Mouse (Mus musculus): Measurements from ENCODE around the gene BC052040. TPM values are rescaled to one million over a fixed set of nuclear protein-coding genes. Genes with fewer than 3 reads are reported as not detected.

The BC052040 gene
- polyA plus RNA-seq, 1 experiment from 2014 or later = 14.8 TPM

GRCm38 (mm10) chr2:115733017-115733692 is 151.6 kb downstream of the BC052040 start:
- 72% methylated on average over 8 of the region's 8 CpGs for WGBS
- Histone ChIP-seq H3K27me3 (replicated peaks; ENCODE audit: control insufficient read depth, insufficient read depth, low read length) (no peaks in the 10 kb centered on the region), H3K4me1 (ENCODE audit: control insufficient read depth, insufficient read depth, low read length) (no peaks in the 10 kb centered on the region), H3K9me3 (ENCODE audit: control insufficient read depth, low read length) (no peaks in the 10 kb centered on the region), H3K27ac (ENCODE audit: low read length) (no peak overlapping the region), H3K4me2 (ENCODE audit: low read depth, low read length) (no peak overlapping the region), H3K9ac (ENCODE audit: low read depth, low read length) (no peak overlapping the region), H3K36me3 (ENCODE audit: control insufficient read depth, insufficient read depth, low read length) (no peaks in the 10 kb centered on the region), H3K4me3 (ENCODE audit: low read length) (no peak overlapping the region)
- ATAC-seq = no peak

DNA sequence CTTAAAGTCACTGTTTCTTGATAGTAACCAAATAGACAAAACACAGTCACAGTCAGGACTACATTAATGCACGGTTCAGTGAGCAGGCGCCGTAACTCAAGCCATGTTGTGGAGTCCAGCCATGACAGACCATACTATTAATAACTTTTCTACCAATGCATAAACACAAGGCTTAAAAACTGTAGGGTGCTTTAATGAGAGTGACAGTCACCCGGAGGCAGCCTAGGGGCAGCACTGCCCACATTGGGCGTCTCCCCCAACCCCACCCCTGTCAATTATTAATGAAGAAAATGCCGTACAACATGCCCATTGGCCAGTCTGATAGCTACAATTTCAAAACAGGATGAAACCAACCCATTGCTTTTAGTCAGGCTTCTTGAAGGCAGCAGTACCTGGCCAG is 153.3 kb downstream of the BC052040 start:
- no peak overlapping the region for H3K27ac ChIP-seq (ENCODE audit: low read length)
- H3K27me3 ChIP-seq (replicated peaks; ENCODE audit: control insufficient read depth, insufficient read depth, low read length) = no peaks in the 10 kb centered on the region
- no peak overlapping the region for H3K9ac ChIP-seq (ENCODE audit: low read depth, low read length)
- H3K4me3 ChIP-seq (ENCODE audit: low read length) = no peak overlapping the region
- H3K9me3 ChIP-seq (ENCODE audit: control insufficient read depth, low read length) = no peaks in the 10 kb centered on the region
- WGBS = 89% methylated on average over 6 of the region's 6 CpGs
- no peaks in the 10 kb centered on the region for H3K36me3 ChIP-seq (ENCODE audit: control insufficient read depth, insufficient read depth, low read length)
- no peak for ATAC-seq
- no peak overlapping the region for H3K4me2 ChIP-seq (ENCODE audit: low read depth, low read length)
- no peaks in the 10 kb centered on the region for H3K4me1 ChIP-seq (ENCODE audit: control insufficient read depth, insufficient read depth, low read length)

DNA sequence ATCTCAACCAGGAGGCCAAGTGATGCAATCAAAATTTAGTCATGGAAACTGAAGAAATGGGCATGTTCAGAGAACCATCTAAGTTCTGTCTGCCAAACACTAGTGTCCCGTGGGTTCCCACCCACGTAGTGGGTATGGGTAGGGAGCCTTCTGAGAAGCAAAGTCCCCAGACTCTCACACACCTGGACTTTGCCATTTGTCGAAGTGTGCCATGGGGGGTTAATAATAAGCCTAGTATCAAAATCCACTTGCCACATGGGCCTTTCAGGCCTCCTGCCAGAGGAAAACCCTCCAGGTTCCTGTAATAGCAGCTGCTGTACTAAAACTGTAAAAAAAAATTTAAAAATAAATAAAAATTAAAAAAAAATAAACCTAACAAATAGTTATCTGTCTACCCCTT is 154.9 kb downstream of the BC052040 start:
- Histone ChIP-seq H3K36me3 (ENCODE audit: control insufficient read depth, insufficient read depth, low read length) (no peaks in the 10 kb centered on the region), H3K4me3 (ENCODE audit: low read length) (no peak overlapping the region), H3K9ac (ENCODE audit: low read depth, low read length) (no peak overlapping the region), H3K27me3 (replicated peaks; ENCODE audit: control insufficient read depth, insufficient read depth, low read length) (no peaks in the 10 kb centered on the region), H3K4me1 (ENCODE audit: control insufficient read depth, insufficient read depth, low read length) (no peaks in the 10 kb centered on the region), H3K4me2 (ENCODE audit: low read depth, low read length) (no peak overlapping the region), H3K27ac (ENCODE audit: low read length) (no peak overlapping the region), H3K9me3 (ENCODE audit: control insufficient read depth, low read length) (no peaks in the 10 kb centered on the region)
- no peak for ATAC-seq
- 85% methylated on average over 3 of the region's 3 CpGs for WGBS

- no peaks in the 10 kb centered on the region for H3K36me3 ChIP-seq (ENCODE audit: control insufficient read depth, insufficient read depth, low read length)
- 85% methylated on average over 2 of the region's 2 CpGs for WGBS
- no peaks in the 10 kb centered on the region for H3K27me3 ChIP-seq (replicated peaks; ENCODE audit: control insufficient read depth, insufficient read depth, low read length)
- no peak overlapping the region for H3K27ac ChIP-seq (ENCODE audit: low read length)
- no peak overlapping the region for H3K4me2 ChIP-seq (ENCODE audit: low read depth, low read length)
- ATAC-seq = no peak
- no peak overlapping the region for H3K9ac ChIP-seq (ENCODE audit: low read depth, low read length)
- no peak overlapping the region for H3K4me3 ChIP-seq (ENCODE audit: low read length)
- H3K9me3 ChIP-seq (ENCODE audit: control insufficient read depth, low read length) = no peaks in the 10 kb centered on the region
- H3K4me1 ChIP-seq (ENCODE audit: control insufficient read depth, insufficient read depth, low read length) = no peaks in the 10 kb centered on the region
Measured at GRCm38 (mm10) chr2:115737966-115738365, 156.4 kb downstream of the BC052040 start.

DNA sequence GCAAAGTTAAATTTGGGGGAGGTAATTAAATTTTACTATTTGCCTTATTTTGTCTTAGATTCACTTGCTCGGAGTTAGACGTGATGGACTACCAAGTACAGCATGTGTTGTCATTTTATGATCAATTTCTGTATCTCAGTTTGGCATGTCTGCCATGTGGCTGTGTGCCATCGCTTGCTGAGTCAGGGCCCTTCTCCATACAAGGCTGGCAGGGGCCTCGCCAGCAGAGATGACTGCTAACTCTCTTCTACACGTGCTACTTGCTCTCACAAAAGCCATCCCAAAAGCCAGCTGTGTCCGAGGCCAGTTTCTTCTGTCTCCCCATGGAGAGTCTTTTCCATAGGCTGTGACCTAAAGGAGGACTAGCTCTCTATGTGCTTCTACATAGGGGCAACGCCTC is 160.5 kb downstream of the BC052040 start:
- Histone ChIP-seq H3K36me3 (ENCODE audit: control insufficient read depth, insufficient read depth, low read length) (no peaks in the 10 kb centered on the region), H3K27ac (ENCODE audit: low read length) (no peak overlapping the region), H3K4me2 (ENCODE audit: low read depth, low read length) (no peak overlapping the region), H3K9me3 (ENCODE audit: control insufficient read depth, low read length) (no peaks in the 10 kb centered on the region), H3K4me3 (ENCODE audit: low read length) (no peak overlapping the region), H3K4me1 (ENCODE audit: control insufficient read depth, insufficient read depth, low read length) (no peaks in the 10 kb centered on the region), H3K9ac (ENCODE audit: low read depth, low read length) (no peak overlapping the region), H3K27me3 (replicated peaks; ENCODE audit: control insufficient read depth, insufficient read depth, low read length) (no peaks in the 10 kb centered on the region)
- WGBS = 76% methylated on average over 7 of the region's 7 CpGs
- no peak for ATAC-seq

- Histone ChIP-seq H3K9me3 (ENCODE audit: control insufficient read depth, low read length) (no peaks in the 10 kb centered on the region), H3K27ac (ENCODE audit: low read length) (no peak overlapping the region), H3K36me3 (ENCODE audit: control insufficient read depth, insufficient read depth, low read length) (no peaks in the 10 kb centered on the region), H3K4me2 (ENCODE audit: low read depth, low read length) (no peak overlapping the region), H3K27me3 (replicated peaks; ENCODE audit: control insufficient read depth, insufficient read depth, low read length) (no peaks in the 10 kb centered on the region), H3K4me1 (ENCODE audit: control insufficient read depth, insufficient read depth, low read length) (no peaks in the 10 kb centered on the region), H3K4me3 (ENCODE audit: low read length) (no peak overlapping the region), H3K9ac (ENCODE audit: low read depth, low read length) (no peak overlapping the region)
- ATAC-seq = no peak
- 83% methylated on average over 3 of the region's 3 CpGs for WGBS
Measured at GRCm38 (mm10) chr2:115747639-115748038, 166.1 kb downstream of the BC052040 start.

DNA sequence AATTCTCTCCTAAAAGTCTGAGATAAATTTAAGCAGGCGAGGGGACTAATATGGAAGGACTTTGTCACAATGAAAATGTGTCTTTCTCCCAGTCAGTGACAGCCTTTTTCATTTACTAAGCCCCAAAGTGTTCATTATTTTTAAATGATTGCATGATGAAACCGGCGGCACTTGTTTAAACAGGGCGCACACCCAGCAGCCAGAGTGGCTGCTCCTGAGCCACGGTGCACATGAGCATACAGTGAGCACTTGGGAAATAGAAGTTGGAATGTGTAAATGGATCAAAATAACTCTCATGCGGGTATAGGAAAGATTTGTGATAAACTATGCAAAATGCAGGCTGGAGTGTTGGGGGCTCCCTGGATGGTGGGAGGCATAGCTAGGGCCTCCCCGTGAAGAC is 169.7 kb downstream of the BC052040 start:
- Histone ChIP-seq H3K4me1 (ENCODE audit: control insufficient read depth, insufficient read depth, low read length) (no peaks in the 10 kb centered on the region), H3K27me3 (replicated peaks; ENCODE audit: control insufficient read depth, insufficient read depth, low read length) (no peaks in the 10 kb centered on the region), H3K27ac (ENCODE audit: low read length) (no peak overlapping the region), H3K9ac (ENCODE audit: low read depth, low read length) (no peak overlapping the region), H3K4me3 (ENCODE audit: low read length) (no peak overlapping the region), H3K4me2 (ENCODE audit: low read depth, low read length) (no peak overlapping the region), H3K36me3 (ENCODE audit: control insufficient read depth, insufficient read depth, low read length) (no peaks in the 10 kb centered on the region), H3K9me3 (ENCODE audit: control insufficient read depth, low read length) (no peaks in the 10 kb centered on the region)
- WGBS = 66% methylated on average over 7 of the region's 7 CpGs
- no peak for ATAC-seq

GRCm38 (mm10) chr2:115757685-115758084 is 176.2 kb downstream of the BC052040 start:
- H3K27me3 ChIP-seq (replicated peaks; ENCODE audit: control insufficient read depth, insufficient read depth, low read length) = no peaks in the 10 kb centered on the region
- no peak overlapping the region for H3K27ac ChIP-seq (ENCODE audit: low read length)
- no peaks in the 10 kb centered on the region for H3K9me3 ChIP-seq (ENCODE audit: control insufficient read depth, low read length)
- H3K4me3 ChIP-seq (ENCODE audit: low read length) = no peak overlapping the region
- 0 out of 2 replicates have a peak, but pooled peaks have one; percentile 38 for ATAC-seq
- WGBS = 38% methylated on average over 6 of the region's 6 CpGs
- H3K36me3 ChIP-seq (ENCODE audit: control insufficient read depth, insufficient read depth, low read length) = no peaks in the 10 kb centered on the region
- H3K4me1 ChIP-seq (ENCODE audit: control insufficient read depth, insufficient read depth, low read length) = peaks cover 18% of the 10 kb centered on the region
- H3K4me2 ChIP-seq (ENCODE audit: low read depth, low read length) = peak overlapping the region; percentile 34; the same call in 1 of the 2 replicates
- no peak overlapping the region for H3K9ac ChIP-seq (ENCODE audit: low read depth, low read length)

GRCm38 (mm10) chr2:115758542-115758941 is 177.0 kb downstream of the BC052040 start:
- H3K9me3 ChIP-seq (ENCODE audit: control insufficient read depth, low read length) = no peaks in the 10 kb centered on the region
- ATAC-seq = peak; percentile 64
- H3K27ac ChIP-seq (ENCODE audit: low read length) = no peak overlapping the region
- no peaks in the 10 kb centered on the region for H3K27me3 ChIP-seq (replicated peaks; ENCODE audit: control insufficient read depth, insufficient read depth, low read length)
- no peaks in the 10 kb centered on the region for H3K36me3 ChIP-seq (ENCODE audit: control insufficient read depth, insufficient read depth, low read length)
- 43% methylated on average over 6 of the region's 6 CpGs for WGBS
- H3K9ac ChIP-seq (ENCODE audit: low read depth, low read length) = no peak overlapping the region
- peaks cover 18% of the 10 kb centered on the region for H3K4me1 ChIP-seq (ENCODE audit: control insufficient read depth, insufficient read depth, low read length)
- no peak overlapping the region for H3K4me2 ChIP-seq (ENCODE audit: low read depth, low read length)
- no peak overlapping the region for H3K4me3 ChIP-seq (ENCODE audit: low read length)
